1 mouse cellular context compared by ENCODE assay signal in genomic region chr5:98975877-98976672, GRCm38 (mm10).
TF ChIP-seq lines count a peak whose summit lies in the region.

No protein-coding gene starts in this region.

TF ChIP-seq in CH12.LX, 34 proteins besides CTCF, POLR2A, EP300 and RAD21 (continued from another document):
- no peak for TF ChIP-seq CHD1 (IDR thresholded peaks at IDR 0.05; ENCODE audit: low read depth, low read length)
TF ChIP-seq in CH12.LX: peak in this region for 7.
